Mouse (Mus musculus): ENCODE results near the gene Bad. TPM values are rescaled to one million over a fixed set of nuclear protein-coding genes. Genes with fewer than 3 reads are reported as not detected.
A peak's percentile ranks its signal among the peaks of the same experiment; 100 is the strongest.
"Not testable (repeated sequence)": the region's sequence is repeated elsewhere in the genome, so short reads cannot be mapped to it uniquely, and the experiment has no call there.

Gene Bad
- polyA plus RNA-seq, 1 experiment from 2014 or later, result 75.5 TPM

- Histone ChIP-seq H3K27ac (peak overlapping the region; percentile 99), H3K4me3 (replicated peaks) (peak overlapping the region; percentile 70), H3K9ac (peak overlapping the region; percentile 71), H3K4me1 (peaks cover 34% of the 10 kb centered on the region), H3K4me2 (peak overlapping the region; percentile 90), H3K9me3 (replicated peaks) (no peaks in the 10 kb centered on the region), H3K36me3 (peaks cover 55% of the 10 kb centered on the region), H3K27me3 (no peaks in the 10 kb centered on the region)
- ATAC-seq (replicated peaks; ENCODE audit: low FRiP score), result no peak
- WGBS, result 66% methylated on average over 7 of the region's 7 CpGs
Measured at GRCm38 (mm10) chr19:6907811-6908540, 33.7 kb upstream of the Bad start.

GRCm38 (mm10) chr19:6909021-6909420, 32.6 kb upstream of the Bad start:
- Histone ChIP-seq H3K4me1 (peaks cover 34% of the 10 kb centered on the region), H3K36me3 (peaks cover 65% of the 10 kb centered on the region), H3K4me2 (peak overlapping the region; percentile 90), H3K4me3 (replicated peaks) (peak overlapping the region; percentile 70), H3K27ac (peak overlapping the region; percentile 99), H3K9me3 (replicated peaks) (no peaks in the 10 kb centered on the region), H3K9ac (peak overlapping the region; percentile 71), H3K27me3 (no peaks in the 10 kb centered on the region)
- 8% methylated on average over 11 of the region's 11 CpGs for WGBS
- no peak for ATAC-seq (replicated peaks; ENCODE audit: low FRiP score)

GRCm38 (mm10) chr19:6909507-6910289, 32.0 kb upstream of the Bad start, which contains the start of the genes Trmt112 and Prdx5:
Trmt112 (plus strand) TSS chr19:6909698.
Prdx5 (minus strand) TSS chr19:6910106.
- under 1% methylated on average over 65 of the region's 65 CpGs for WGBS
- peaks cover 64% of the 10 kb centered on the region for H3K36me3 ChIP-seq

GRCm38 (mm10) chr19:6910306-6910705, 31.4 kb upstream of the Bad start:
- peak overlapping the region; percentile 70 for H3K4me3 ChIP-seq (replicated peaks)
- H3K9ac ChIP-seq, result peak overlapping the region; percentile 71
- ATAC-seq (replicated peaks; ENCODE audit: low FRiP score), result peak; percentile 55; the same call in 1 of the 2 replicates
- H3K27ac ChIP-seq, result peak overlapping the region; percentile 99
- H3K9me3 ChIP-seq (replicated peaks); H3K27me3 ChIP-seq: not testable (repeated sequence)
- H3K4me2 ChIP-seq, result peak overlapping the region; percentile 90
- peaks cover 58% of the 10 kb centered on the region for H3K36me3 ChIP-seq
- peaks cover 34% of the 10 kb centered on the region for H3K4me1 ChIP-seq
- under 1% methylated on average over 29 of the region's 30 CpGs for WGBS

More at GRCm38 (mm10) chr19:6909507-6910289, 32.0 kb upstream of the Bad start, which contains the start of the genes Trmt112 and Prdx5:
- Histone ChIP-seq H3K9me3 (replicated peaks) (no peaks in the 10 kb centered on the region), H3K9ac (peak within 1 kb of the TSS; percentile 71), H3K4me1 (peaks cover 34% of the 10 kb centered on the region), H3K4me2 (peak within 1 kb of the TSS; percentile 90), H3K27me3 (no peaks in the 10 kb centered on the region), H3K27ac (peak within 1 kb of the TSS; percentile 99), H3K4me3 (replicated peaks) (peak within 1 kb of the TSS; percentile 70)
- ATAC-seq (replicated peaks; ENCODE audit: low FRiP score), result peak; percentile 91

- Histone ChIP-seq H3K9me3 (replicated peaks) (no peaks in the 10 kb centered on the region), H3K27me3 (no peaks in the 10 kb centered on the region), H3K4me1 (peaks cover 34% of the 10 kb centered on the region), H3K27ac (no peak overlapping the region), H3K9ac (0 out of 2 replicates have a peak overlapping the region, but pooled peaks have one; percentile 31), H3K4me2 (peak overlapping the region; percentile 90), H3K4me3 (replicated peaks) (peak overlapping the region; percentile 70), H3K36me3 (peaks cover 48% of the 10 kb centered on the region)
- 82% methylated on average over 19 of the region's 19 CpGs for WGBS
- ATAC-seq (replicated peaks; ENCODE audit: low FRiP score), result no peak
Measured at GRCm38 (mm10) chr19:6911101-6912074, 30.3 kb upstream of the Bad start.

- H3K9me3 ChIP-seq (replicated peaks), result no peaks in the 10 kb centered on the region
- H3K9ac ChIP-seq, result no peak overlapping the region
- H3K4me1 ChIP-seq, result peaks cover 29% of the 10 kb centered on the region
- peaks cover 38% of the 10 kb centered on the region for H3K36me3 ChIP-seq
- ATAC-seq (replicated peaks; ENCODE audit: low FRiP score), result no peak
- H3K4me3 ChIP-seq (replicated peaks), result no peak overlapping the region
- no peaks in the 10 kb centered on the region for H3K27me3 ChIP-seq
- 90% methylated on average over 15 of the region's 15 CpGs for WGBS
- no peak overlapping the region for H3K27ac ChIP-seq
- H3K4me2 ChIP-seq, result no peak overlapping the region
Measured at GRCm38 (mm10) chr19:6912205-6912970, 29.3 kb upstream of the Bad start.

- WGBS, result 87% methylated on average over 6 of the region's 6 CpGs
- Histone ChIP-seq H3K27me3 (no peaks in the 10 kb centered on the region), H3K36me3 (peaks cover 37% of the 10 kb centered on the region), H3K4me1 (peaks cover 23% of the 10 kb centered on the region), H3K27ac (no peak overlapping the region), H3K9ac (no peak overlapping the region), H3K4me3 (replicated peaks) (no peak overlapping the region), H3K9me3 (replicated peaks) (no peaks in the 10 kb centered on the region), H3K4me2 (no peak overlapping the region)
- no peak for ATAC-seq (replicated peaks; ENCODE audit: low FRiP score)
Measured at GRCm38 (mm10) chr19:6913036-6913435, 28.6 kb upstream of the Bad start.

- no peak overlapping the region for H3K4me2 ChIP-seq
- H3K4me3 ChIP-seq (replicated peaks), result no peak overlapping the region
- WGBS, result 78% methylated on average over 11 of the region's 11 CpGs
- no peak overlapping the region for H3K9ac ChIP-seq
- ATAC-seq (replicated peaks; ENCODE audit: low FRiP score), result no peak
- H3K27me3 ChIP-seq, result no peaks in the 10 kb centered on the region
- peak overlapping the region; percentile 41; the same call in 1 of the 2 replicates for H3K27ac ChIP-seq
- H3K4me1 ChIP-seq, result peaks cover 13% of the 10 kb centered on the region
- H3K9me3 ChIP-seq (replicated peaks), result no peaks in the 10 kb centered on the region
- peaks cover 43% of the 10 kb centered on the region for H3K36me3 ChIP-seq
Measured at GRCm38 (mm10) chr19:6913991-6914390, 27.7 kb upstream of the Bad start.

GRCm38 (mm10) chr19:6914540-6914939, 27.1 kb upstream of the Bad start:
- no peak for ATAC-seq (replicated peaks; ENCODE audit: low FRiP score)
- H3K4me1 ChIP-seq, result peaks cover 14% of the 10 kb centered on the region
- H3K9ac ChIP-seq, result no peak overlapping the region
- H3K4me3 ChIP-seq (replicated peaks), result no peak overlapping the region
- WGBS, result 91% methylated on average over 9 of the region's 9 CpGs
- H3K27ac ChIP-seq, result no peak overlapping the region
- H3K36me3 ChIP-seq, result peaks cover 43% of the 10 kb centered on the region
- H3K9me3 ChIP-seq (replicated peaks), result no peaks in the 10 kb centered on the region
- H3K27me3 ChIP-seq, result no peaks in the 10 kb centered on the region
- H3K4me2 ChIP-seq, result no peak overlapping the region

GRCm38 (mm10) chr19:6915276-6915675, 26.4 kb upstream of the Bad start:
- H3K4me3 ChIP-seq (replicated peaks), result no peak overlapping the region
- no peaks in the 10 kb centered on the region for H3K27me3 ChIP-seq
- H3K9ac ChIP-seq, result no peak overlapping the region
- peaks cover 43% of the 10 kb centered on the region for H3K36me3 ChIP-seq
- WGBS, result 83% methylated on average over 4 of the region's 4 CpGs
- ATAC-seq (replicated peaks; ENCODE audit: low FRiP score), result no peak
- no peak overlapping the region for H3K4me2 ChIP-seq
- H3K9me3 ChIP-seq (replicated peaks), result no peaks in the 10 kb centered on the region
- peaks cover 21% of the 10 kb centered on the region for H3K4me1 ChIP-seq
- H3K27ac ChIP-seq, result no peak overlapping the region

- H3K27ac ChIP-seq, result no peak overlapping the region
- no peak overlapping the region for H3K9ac ChIP-seq
- H3K27me3 ChIP-seq, result no peaks in the 10 kb centered on the region
- no peak overlapping the region for H3K4me2 ChIP-seq
- no peak overlapping the region for H3K4me3 ChIP-seq (replicated peaks)
- 70% methylated on average over 4 of the region's 4 CpGs for WGBS
- no peak for ATAC-seq (replicated peaks; ENCODE audit: low FRiP score)
- peaks cover 22% of the 10 kb centered on the region for H3K4me1 ChIP-seq
- H3K9me3 ChIP-seq (replicated peaks), result no peaks in the 10 kb centered on the region
- H3K36me3 ChIP-seq, result peaks cover 37% of the 10 kb centered on the region
Measured at GRCm38 (mm10) chr19:6916496-6916895, 25.2 kb upstream of the Bad start.

All from kidney, embryonic 15.5 days (tissue).